Mouse (Mus musculus) liver, adult 2 months (tissue): ENCODE data around the gene Ggact. TPM values are rescaled to one million over a fixed set of nuclear protein-coding genes. Genes with fewer than 3 reads are reported as not detected.

Experiments
- DNase-seq: peaks from one replicate; pipeline ENCODE4 v3.0.0-alpha.2; 2011; ENCODE audit warnings: low read depth, low spot score; ENCODE audit errors: extremely low read depth
- H3K27ac ChIP-seq: fragments of 200-500 bp; replicated peaks from 2 replicates; pipeline ENCODE4 v1.5.1; 2012; ENCODE audit warnings: low read depth, mild to moderate bottlenecking, control low read depth, inconsistent platforms, low read length; ENCODE audit not compliant: insufficient read depth
- H3K27me3 ChIP-seq: fragments of 200-500 bp; 2 replicates; pipeline ENCODE4 v1.6.1; 2012; ENCODE audit warnings: mild to moderate bottlenecking, moderate library complexity, low read length, inconsistent platforms; ENCODE audit not compliant: control insufficient read depth, insufficient read depth
- H3K36me3 ChIP-seq: fragments of 200-500 bp; 2 replicates; pipeline ENCODE4 v1.6.1; 2012; ENCODE audit warnings: low read length, inconsistent platforms; ENCODE audit not compliant: control insufficient read depth, insufficient read depth
- H3K4me1 ChIP-seq: fragments of 200-500 bp; 2 replicates; pipeline ENCODE4 v1.6.1; 2011; ENCODE audit warnings: low read length; ENCODE audit not compliant: control insufficient read depth, insufficient read depth
- H3K4me3 ChIP-seq: fragments of 200-500 bp; 2 replicates; pipeline ENCODE4 v1.5.1; 2011; ENCODE audit warnings: low read depth, mild to moderate bottlenecking, control low read depth, low read length, moderate library complexity; ENCODE audit not compliant: insufficient read depth
- H3K79me2 ChIP-seq: fragments of 200-500 bp; 2 replicates; pipeline ENCODE4 v1.6.1; 2012; ENCODE audit warnings: inconsistent platforms, mild to moderate bottlenecking, low read length, moderate library complexity; ENCODE audit not compliant: control insufficient read depth, insufficient read depth
- H3K9ac ChIP-seq: fragments of 200-500 bp; 2 replicates; pipeline ENCODE4 v1.6.1; 2012; ENCODE audit warnings: low read depth, mild to moderate bottlenecking, control low read depth, inconsistent platforms, low read length
- CTCF ChIP-seq: fragments of 200-500 bp; IDR thresholded peaks from 2 replicates; pipeline ENCODE4 v1.5.1; 2011; ENCODE audit warnings: low read depth, low read length, control low read depth
- POLR2A ChIP-seq: fragments of 200-500 bp; IDR thresholded peaks from 2 replicates; pipeline ENCODE4 v1.6.1; 2011; ENCODE audit warnings: low read length, control low read depth; ENCODE audit not compliant: insufficient read depth; ENCODE audit errors: extremely low read depth
- WGBS: fragments of 180-500 bp; shearing (Covaris S2); methylation state at CpG from one replicate; pipeline ENCODE4 v1.1.7; 2018; 5-methylcytosine and 5-hydroxymethylcytosine counted together
- polyA plus RNA-seq: library from polyadenylated mRNA; depleted of rRNA; stranded (reverse); fragments of >200 nt; gene quantifications from 2 replicates; pipeline ENCODE4 v1.2.3, GENCODE M21; 2012
- total RNA-seq: library from RNA; depleted of rRNA; stranded (reverse); fragments of >200 nt; gene quantifications from 2 replicates; pipeline ENCODE4 v1.2.3, GENCODE M21; 2014

Ggact gene
- total and polyA plus RNA-seq, 2 experiments = 122 to 187 TPM

DNA sequence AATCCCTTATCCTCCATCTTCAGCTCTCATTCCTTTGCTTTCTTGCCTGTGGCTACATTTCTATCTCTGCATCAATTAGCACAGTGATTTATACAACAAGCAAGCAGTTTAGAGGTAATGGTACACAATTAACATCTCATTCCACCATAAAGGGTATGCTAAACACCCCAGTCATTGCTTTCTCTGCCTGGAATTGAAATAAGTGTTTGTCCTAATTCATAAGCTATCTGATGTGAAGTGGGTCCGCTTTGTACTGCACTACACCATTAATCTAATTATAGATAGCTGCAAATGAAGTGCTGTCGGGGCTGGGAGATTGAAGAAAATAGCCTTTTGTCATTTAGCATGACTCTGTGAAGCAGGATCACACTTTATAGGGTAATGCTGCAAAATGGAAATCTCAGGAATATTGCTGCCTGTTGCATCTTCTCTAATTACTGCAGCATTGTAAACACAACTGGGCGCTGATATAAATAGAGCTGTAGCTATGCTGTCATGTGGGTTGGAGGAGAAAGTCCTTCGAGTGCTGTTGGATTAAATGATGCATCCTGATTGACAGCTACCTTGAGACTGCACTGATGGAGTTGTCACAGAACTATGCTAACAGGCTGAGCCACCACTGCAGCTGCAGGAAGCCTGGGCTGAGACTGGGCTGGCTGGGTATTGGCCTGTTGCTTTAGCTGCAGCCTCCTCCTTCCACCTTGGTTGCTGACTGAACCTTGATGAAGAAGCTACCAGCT, 41.5 kb downstream of the Ggact start:
- Histone ChIP-seq H3K4me3 (no peak overlapping the region), H3K9ac (no peak overlapping the region), H3K79me2 (no peaks in the 10 kb centered on the region), H3K27me3 (no peaks in the 10 kb centered on the region), H3K4me1 (peaks cover 8% of the 10 kb centered on the region), H3K27ac (no peak overlapping the region), H3K36me3 (no peaks in the 10 kb centered on the region)
- DNase-seq = no peak
- TF ChIP-seq CTCF (no peak), POLR2A (no peak)
- WGBS = 85% methylated on average over 4 of the region's 4 CpGs

DNA sequence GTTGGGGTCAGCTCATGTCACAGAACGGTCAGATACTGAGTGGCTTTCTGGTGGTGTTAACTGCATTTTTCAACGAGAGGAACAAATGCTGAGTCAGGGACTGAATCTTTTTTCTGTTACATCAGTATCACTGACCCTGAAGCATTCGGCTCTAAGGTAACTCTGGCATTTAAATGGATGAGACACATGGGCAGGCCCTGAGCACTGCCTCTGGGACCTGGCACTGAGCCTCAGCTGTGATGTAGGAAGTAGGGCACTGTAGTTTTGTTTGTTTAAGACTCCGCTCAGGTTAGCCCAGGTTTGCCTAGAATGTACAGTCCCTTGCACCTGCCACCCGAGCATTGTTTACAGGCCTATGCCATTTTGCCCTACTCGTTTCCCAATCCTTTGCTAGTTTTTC, 43.7 kb downstream of the Ggact start:
- no peak for DNase-seq
- peaks cover 4% of the 10 kb centered on the region for H3K4me1 ChIP-seq
- no peak overlapping the region for H3K27ac ChIP-seq
- TF ChIP-seq CTCF (no peak), POLR2A (no peak)
- no peak overlapping the region for H3K4me3 ChIP-seq
- no peak overlapping the region for H3K9ac ChIP-seq
- no peaks in the 10 kb centered on the region for H3K27me3 ChIP-seq
- WGBS = 64% methylated on average over 6 of the region's 6 CpGs
- no peaks in the 10 kb centered on the region for H3K36me3 ChIP-seq
- no peaks in the 10 kb centered on the region for H3K79me2 ChIP-seq

DNA sequence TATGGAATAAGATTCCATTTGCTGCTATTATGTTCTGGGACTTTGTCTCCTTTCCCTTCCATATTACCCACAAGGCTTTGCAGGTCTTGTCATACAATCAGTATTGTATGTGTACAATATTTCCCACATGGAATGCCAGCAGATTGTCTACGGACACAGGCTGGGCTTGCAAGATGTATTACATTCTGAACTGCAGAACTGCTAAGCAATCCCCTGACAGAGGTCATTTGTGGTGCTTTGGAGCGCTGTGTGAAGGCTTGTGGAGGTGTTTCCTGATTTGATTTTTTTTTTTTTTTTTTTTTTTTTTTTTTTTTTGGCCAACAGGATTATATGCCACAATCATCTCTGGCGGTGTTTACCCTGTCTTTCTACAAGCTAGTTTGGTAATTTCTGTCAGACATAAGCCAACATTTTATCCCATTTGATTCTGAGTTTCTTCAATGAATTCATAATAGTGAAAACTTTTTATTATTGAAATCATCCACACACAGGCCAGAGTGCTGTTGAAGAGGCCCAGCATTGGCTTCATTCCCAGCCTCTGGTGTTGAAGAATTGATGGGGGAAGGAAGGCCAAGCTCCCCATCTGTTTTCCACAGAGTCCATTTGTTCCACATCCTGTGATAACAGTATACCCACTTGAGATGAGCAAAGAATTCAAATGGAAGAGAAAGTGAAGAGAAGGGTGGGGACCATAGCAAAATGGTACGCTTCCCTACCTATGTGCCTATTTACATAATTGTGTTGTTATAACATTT, 45.8 kb downstream of the Ggact start:
- WGBS = 80% methylated on average over 4 of the region's 4 CpGs
- no peak for TF ChIP-seq CTCF
- TF ChIP-seq POLR2A = no peak
- DNase-seq = no peak
- Histone ChIP-seq H3K36me3 (no peaks in the 10 kb centered on the region), H3K79me2 (no peaks in the 10 kb centered on the region), H3K4me3 (no peak overlapping the region), H3K27me3 (no peaks in the 10 kb centered on the region), H3K9ac (no peak overlapping the region), H3K27ac (no peak overlapping the region), H3K4me1 (peaks cover 3% of the 10 kb centered on the region)

- no peaks in the 10 kb centered on the region for H3K79me2 ChIP-seq
- 87% methylated on average over 4 of the region's 4 CpGs for WGBS
- H3K4me1 ChIP-seq = no peaks in the 10 kb centered on the region
- H3K4me3 ChIP-seq = no peak overlapping the region
- TF ChIP-seq CTCF (no peak), POLR2A (no peak)
- H3K36me3 ChIP-seq = no peaks in the 10 kb centered on the region
- H3K27ac ChIP-seq = no peak overlapping the region
- no peak overlapping the region for H3K9ac ChIP-seq
- no peaks in the 10 kb centered on the region for H3K27me3 ChIP-seq
- DNase-seq = no peak
These were observed 48.0 kb downstream of the Ggact start for GRCm38 (mm10) chr14:122865462-122866129.

GRCm38 (mm10) chr14:122862623-122863022, 50.9 kb downstream of the Ggact start:
- Histone ChIP-seq H3K27ac (no peak overlapping the region), H3K36me3 (no peaks in the 10 kb centered on the region), H3K27me3 (no peaks in the 10 kb centered on the region), H3K4me1 (no peaks in the 10 kb centered on the region), H3K4me3 (no peak overlapping the region), H3K9ac (no peak overlapping the region), H3K79me2 (no peaks in the 10 kb centered on the region)
- WGBS = 63% methylated on average over 4 of the region's 4 CpGs
- peak; percentile 42 for DNase-seq
- TF ChIP-seq CTCF = no peak
- TF ChIP-seq POLR2A = no peak

GRCm38 (mm10) chr14:122859792-122860191, 53.8 kb downstream of the Ggact start:
- H3K4me1 ChIP-seq = no peaks in the 10 kb centered on the region
- H3K36me3 ChIP-seq = no peaks in the 10 kb centered on the region; the same call in 1 of the 2 replicates
- 89% methylated on average over 1 of the region's 1 CpGs for WGBS
- no peak overlapping the region for H3K27ac ChIP-seq
- H3K9ac ChIP-seq = no peak overlapping the region
- H3K79me2 ChIP-seq = no peaks in the 10 kb centered on the region
- no peak for DNase-seq
- TF ChIP-seq CTCF (no peak), POLR2A (no peak)
- H3K27me3 ChIP-seq = no peaks in the 10 kb centered on the region
- H3K4me3 ChIP-seq = no peak overlapping the region
